Mouse (Mus musculus) cerebellum, adult 11 months (tissue): ENCODE data around the gene Skida1.
A peak's percentile ranks its signal among the peaks of the same experiment; 100 is the strongest.

Experiments
- DNase-seq: peaks from one replicate; pipeline ENCODE4 v3.0.0; 2022

Skida1 gene

DNA sequence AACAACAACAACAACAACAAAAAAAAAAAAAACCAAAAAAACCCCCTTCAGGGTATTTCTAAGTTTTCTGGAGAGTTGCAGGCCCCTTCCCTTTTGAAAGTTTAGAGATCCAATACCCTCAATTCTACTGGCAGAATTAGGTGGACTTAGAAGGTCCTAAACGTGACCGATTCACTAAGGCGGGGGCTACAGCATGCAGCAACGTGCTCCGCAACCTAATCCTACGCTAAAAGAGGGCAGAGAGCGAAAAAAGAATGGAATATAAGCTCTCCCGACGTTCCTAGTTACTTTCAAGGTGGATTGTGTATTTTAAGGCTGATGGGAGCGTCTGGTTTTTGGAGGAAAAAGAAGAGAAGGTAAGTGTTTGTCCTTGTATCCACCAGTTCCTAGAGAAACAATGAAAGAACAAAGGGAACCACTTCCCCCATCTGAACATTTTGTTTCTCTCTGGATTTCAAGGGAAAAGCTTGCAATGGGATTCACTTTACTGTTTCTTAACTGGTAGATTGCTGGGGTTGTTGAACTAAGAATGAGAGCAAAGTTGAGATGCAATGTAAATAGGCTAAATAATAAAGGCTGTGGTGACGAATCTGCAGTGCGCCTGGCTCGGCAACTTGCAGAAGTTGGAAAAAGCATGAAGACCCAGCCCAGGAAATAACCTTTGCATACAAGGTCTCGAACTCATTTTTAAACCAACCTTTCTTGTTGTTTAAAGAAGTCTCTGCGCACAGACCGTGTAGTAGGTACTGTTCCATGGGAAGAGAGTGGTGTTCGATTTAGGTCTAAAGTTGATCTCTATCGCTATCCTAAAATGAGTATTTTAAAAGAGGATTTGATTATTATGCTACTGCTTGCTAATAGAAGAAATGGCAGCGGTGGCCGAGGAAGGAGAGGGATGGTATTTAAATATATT, 6.4 kb upstream of the Skida1 start, which contains the start of gene Mllt10:
Mllt10 (plus strand) TSS at position 222 of the 913 bp plus-strand sequence.
- DNase-seq = no peak

DNA sequence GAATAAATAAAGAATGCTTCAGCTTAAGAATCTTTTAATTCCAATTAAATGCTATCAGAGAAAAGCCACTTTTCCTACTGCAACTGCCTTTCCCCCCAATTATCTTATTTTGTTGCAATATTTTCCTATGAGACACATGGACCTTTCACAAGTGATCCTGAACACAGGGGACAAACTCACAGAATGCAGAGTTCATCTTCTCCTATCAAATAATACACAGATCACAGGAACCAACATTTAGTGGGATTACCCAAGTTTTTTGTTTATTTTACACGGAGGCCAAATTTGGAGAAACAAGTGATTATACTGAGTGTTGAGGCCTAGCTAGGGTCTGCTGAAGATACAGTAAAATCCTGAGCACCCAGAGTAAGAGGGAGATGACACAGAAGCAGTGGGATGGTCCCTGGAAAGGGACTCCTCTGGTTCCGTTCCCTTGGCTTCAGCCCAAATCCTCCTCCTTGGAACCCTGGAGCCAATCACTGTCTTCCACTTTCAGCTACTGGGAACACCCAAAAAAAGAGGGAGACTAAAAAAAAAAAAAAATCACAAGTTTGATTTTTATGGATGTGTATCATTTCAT, 5.2 kb upstream of the Skida1 start:
- DNase-seq = no peak

DNA sequence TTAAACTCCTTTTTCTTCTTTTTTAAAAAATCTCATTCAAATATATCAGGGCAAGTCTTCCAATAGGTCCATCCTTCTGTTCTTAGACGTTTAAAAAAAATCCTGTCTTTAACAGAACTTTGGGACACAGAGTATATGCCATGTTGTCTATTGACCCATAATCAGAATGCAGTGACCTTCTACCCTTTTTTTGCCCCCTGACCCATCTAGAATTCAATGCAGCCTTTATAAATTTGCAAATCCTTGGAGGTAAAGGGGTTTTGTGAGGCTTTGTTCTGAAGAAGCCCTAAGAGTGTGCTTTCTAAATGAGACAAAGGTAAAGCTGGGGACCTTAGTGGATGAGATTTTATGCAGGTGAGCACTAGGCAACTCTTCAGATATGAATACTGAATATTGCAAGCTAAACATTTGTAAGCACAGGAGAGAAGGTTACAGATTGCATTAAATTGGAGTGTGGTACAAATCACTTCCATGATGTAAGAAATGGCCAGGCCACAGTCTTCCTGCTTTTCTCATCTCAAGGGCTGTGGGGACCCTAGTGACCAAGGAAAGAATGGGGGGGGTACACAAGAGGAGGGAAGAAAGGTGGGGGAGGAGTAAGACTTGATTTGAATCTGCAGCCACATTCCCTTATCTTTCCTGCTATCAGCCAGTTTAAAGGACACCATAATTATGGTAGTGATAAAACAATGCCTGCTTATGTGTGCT, 4.5 kb upstream of the Skida1 start:
- DNase-seq = no peak

DNA sequence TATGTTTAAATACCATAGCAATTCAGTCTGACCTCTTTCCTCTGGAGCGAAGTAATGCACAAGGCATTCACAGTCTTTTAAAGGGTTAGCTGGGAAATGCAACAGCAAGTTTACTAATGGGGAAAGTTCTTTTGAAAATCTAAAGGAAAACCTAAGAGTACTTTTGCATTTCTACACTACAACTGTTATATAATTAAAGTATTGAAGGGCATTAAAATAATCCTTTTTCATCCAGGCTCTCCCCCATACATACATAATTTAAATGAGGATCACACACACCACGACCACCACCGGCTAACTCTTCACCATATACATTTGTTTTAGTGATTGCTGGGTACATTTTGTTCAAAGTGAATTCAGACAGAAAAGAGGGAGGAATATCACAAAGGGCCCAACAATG, 3.7 kb upstream of the Skida1 start:
- DNase-seq = no peak

DNA sequence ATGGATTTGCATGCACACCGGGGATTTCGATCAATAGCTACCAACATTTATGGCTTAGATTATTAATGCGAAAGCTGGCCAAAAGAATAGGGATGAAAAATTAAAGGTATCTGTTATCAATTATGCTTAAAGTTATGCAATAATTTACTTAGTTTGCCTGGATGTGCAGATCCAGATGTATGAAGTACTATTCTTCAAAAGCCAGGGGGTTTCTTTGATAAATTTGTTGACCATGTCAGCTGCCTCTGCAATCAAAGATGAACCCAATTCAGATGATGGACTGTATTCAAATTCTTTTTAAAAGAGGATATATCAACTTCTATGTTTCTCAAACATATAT, 3.0 kb upstream of the Skida1 start:
- no peak for DNase-seq

DNA sequence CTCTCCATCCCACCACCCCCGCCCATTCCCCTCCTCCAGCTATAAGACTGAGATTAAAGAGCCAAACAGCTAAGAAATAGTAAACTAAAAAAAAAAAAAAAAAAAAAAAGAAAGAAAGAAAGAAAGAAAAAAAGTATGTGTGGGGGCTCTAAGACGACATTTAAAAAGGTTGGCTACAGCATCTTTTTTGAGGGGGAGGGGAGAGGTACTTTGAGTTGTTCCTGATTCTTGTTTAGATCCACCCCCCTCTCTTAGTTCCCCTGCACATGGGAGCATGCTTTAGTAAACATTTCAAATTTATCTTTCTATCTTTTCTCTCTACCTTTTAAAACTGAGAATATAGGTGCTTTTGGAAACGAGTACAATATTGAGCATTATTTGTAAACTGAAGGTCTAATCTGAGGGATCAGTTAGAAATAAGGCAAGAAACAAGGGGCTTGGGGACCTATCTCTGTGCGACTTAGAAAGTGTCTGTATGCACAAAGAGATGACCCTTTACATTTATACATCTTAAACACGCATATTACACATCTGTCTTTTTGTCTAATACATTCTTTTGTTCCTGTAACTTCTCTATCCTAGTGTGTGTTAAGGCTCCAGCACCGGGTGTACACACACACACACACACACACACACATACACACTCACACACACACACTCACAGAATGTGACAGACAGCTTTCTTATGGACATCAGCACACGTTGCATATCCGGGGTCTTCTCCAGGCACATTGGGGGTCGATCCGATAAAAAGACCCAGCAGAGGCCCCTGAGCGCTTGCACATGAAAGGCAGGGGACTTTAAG, 2.4 kb upstream of the Skida1 start:
- DNase-seq = no peak

DNA sequence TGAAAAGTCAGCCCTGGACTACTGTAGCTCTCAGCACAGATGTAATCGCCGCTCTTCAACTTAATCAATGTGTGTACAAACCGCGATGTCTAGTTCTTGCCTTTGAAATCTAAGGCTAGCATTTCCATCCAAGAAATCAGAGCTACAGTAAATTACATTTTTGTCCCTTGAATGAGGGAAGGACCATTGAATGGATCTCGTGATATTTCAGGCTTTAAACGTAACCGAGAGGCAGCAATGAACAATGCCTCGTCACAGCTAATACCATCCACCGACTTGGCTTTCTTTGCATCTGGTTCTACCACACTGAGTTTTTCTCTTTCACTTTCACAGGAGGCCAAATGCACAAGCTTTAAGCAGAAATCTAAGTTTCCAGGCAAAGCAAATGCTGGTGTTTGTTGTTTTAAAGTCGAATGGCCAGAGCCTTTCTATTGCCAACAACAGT, 1.7 kb upstream of the Skida1 start:
- no peak for DNase-seq

DNA sequence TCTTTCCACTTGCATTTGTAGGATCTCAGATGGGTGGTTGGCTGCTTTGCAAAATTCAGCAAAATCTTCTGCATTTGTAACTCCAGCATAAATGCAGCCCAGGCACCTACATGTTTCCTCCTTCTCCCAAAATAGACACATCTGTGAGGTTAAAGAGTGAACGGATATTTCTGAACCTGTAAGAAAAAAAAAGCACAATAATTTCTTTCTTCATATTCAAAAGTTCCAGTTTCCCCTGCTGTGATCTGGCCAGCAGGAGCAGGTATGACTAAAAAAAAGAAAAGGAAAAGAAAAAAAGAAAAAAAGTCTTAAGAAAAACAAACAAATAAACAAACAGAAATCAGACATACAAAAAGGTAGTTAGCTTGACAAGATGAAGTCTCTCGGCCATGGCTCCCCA, 1.2 kb upstream of the Skida1 start:
- DNase-seq = no peak

DNA sequence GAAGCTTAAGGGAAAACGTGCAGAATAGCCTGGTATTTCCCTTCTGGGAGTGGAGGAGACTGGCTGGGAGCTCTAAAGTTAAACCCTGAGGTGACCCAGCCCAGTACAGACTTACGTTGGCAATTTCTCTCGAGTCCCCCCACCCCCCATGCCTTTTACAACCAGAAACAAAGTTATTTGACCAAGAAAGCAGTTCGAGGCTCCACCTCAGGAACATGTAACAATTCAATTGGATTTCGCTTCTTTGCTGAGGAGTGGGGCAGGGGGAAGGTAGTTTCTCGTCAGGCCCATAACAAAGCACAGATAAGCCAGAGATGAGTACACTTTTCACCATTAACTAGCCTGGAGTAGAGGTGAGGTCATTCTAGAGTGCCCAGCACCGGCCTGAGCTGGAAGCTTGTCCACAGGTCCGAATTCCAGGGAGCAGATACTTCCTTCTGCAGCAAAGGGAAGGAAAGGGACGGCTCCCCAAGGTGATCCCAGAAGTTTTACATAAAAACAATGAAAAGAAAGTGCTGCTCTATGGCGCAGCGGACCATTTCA, 499 bp upstream of the Skida1 start:
- no peak for DNase-seq

DNA sequence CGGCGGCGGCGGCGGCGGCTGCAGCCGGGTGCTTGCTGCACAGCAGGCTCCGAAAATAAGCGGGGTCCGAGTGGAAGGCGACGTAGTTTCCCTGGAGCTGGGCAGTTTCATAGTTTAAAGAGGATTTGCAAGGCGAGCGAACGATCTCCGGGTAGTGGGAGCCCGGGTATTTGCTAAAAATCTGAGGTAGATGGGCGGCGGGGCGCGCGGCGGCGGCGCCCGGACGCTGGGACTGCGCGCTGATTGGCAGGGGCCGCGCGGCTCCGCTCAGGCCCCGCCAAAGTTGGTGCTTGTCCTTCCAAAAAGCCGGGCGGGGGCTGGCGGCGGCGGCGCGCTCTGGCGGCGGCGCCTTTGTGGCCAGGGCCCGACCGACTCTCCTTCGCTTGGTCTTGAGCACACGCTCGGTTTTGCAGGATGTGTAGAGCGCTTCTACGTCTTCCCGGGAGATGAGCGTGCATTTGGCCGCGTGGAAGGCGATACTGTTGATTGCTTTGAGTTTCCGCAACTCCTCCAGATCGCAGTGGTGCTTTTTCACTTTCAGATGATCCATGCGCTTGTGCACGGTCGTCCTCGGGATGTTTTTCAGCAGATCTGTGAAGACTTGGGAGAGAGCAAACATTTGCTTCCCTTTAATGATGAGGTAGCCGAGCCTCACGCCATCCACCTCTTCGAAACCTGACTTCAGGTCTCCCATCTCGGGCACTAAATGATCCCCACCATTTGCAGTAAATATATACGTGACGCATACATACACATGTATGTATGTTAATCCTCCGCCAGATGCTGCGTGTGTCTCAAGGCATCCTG, 1.0 kb downstream of the Skida1 start:
- peak; percentile 67 for DNase-seq

DNA sequence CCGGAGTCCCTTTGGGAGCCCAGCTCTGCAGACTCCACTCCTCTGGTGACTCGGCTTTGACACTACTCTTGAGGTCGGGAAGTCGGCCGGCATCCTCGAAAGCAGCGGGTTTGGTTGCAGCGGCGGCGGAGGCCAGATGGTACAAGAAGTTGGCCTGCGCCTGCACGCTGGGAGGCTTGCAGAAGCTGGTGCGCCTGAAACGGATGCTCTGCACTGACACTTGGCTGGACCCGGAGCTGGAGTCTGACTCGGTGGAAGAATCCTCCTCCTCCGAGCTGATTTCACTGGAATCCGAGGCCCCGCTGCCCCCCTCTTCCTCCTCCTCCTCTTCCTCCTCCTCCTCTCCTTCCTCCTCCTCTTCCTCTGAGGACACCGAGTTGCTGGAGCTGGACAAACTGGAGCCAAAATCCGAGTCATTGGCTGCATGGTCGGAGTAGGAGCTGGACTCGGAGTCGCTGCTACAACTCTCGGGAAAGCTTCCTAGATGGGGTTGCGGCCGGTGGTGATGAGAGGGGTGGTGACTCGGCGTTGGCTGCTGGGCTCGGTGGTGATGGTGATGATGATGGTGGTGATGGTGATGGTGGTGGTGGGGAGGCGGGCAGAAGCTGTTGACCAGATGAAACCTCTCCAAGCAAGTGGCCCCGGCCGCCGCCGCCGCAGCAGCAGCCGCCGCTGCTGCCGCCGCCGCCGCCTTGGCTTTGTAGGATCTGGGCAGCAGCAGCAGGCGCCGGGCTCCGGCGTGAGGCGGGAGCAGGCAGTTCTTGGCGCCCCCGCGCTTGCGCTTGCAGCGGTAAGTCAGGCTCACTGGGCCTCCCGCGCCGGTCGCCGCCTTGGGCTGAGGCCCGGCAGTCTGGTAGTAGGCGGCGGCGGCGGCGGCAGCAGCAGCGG, 1.8 kb downstream of the Skida1 start:
- DNase-seq = peak; percentile 57

DNA sequence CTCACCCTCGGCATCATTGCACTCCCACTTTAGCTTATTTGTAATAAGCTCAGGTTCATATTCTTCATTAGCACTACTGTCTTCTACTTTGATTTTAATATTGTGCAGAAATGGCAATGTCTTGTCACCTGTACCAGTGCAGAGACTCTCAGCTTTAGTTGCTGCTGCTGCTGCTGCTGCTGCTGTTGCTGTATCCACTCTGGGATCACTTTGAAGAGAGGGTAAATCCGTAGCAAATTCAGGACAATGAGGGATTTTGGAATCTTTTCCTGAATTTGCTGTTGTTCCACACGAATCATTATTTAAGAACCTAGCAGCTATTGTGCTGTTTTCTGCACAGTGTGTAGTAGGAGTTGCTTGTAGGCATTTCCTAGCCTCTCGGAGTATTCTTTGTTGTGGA, 2.7 kb downstream of the Skida1 start:
- no peak for DNase-seq

DNA sequence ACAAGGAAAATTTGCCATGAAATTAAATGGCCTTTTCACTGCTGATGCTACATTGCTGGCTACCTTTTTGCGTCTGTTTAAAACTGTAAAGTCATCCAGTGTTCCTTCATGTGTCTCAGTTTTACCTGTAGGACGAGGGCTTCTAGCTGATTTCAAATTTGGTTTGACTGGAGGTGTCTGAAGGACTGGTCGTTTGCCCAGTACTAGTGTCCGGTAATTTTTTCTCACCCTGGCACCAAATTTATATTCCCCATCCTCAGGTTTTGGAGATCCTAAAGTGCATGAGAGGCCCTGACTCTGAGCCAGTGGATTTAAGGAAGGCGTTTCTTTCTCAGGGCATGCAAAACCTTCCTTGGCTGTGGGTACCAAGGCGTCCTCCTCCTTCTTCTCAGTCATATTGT, 3.1 kb downstream of the Skida1 start:
- DNase-seq = no peak

DNA sequence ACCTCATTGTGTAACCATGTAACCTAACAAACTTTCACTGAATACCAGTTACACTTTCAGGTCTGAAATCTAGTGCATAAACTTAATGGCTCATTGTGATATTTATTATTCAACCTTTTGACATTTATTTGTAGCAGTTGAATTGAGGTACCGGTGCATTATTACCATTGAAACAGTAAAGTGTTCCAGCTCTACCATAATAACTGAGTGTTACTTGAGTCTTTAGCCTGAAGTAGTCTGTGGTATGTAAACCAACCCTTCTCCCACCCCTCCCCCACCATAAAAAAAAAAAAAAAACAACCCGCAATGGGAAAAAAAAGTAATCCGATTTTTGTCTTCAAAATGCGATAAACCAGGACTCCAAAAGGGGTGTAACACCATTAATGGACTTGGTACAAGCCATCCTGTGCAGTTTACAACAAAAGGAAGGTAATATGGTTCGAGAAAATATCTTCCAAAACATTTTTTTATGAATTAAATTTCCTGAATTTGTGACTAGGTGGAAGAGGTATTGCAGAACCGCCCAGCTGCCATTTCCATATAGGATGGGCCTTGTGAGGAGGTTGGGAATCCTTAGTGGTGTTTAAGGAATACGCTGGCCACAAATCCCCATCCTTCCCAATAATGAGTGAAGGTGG, 3.6 kb downstream of the Skida1 start:
- no peak for DNase-seq

DNA sequence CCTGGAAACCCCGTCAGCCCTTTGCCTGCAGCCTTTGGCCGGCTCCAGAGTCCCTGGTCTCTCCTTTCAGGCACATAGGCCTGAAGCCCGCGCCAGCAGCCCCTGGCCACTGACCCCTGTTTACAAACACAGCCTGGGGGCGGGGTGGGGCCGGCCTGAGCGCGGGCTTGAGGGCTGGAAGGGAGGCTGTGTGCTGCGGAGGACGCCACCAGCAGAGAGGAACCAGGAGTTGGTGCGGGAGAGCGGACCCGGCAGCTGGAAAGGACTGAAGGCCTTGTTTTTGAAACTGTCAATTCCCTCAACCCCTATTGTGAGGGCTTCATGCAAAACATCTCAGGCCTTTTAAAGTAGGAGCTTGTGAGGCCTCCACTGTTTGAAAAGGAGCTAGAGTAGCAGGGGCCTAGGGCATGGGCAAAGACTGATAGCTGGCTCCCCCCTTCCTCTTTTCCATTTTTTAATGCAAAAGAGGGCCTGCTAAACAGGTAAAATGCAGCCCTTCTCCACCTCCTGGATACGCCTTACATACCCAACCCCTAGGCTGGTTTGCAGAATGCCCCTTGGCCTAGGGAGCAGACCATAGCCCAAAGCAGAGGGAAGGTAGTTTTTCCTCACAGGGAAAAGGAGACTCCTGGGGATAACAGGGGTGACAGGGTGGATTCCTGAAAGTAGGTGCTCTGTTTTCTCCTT, 7.5 kb downstream of the Skida1 start:
- no peak for DNase-seq

DNA sequence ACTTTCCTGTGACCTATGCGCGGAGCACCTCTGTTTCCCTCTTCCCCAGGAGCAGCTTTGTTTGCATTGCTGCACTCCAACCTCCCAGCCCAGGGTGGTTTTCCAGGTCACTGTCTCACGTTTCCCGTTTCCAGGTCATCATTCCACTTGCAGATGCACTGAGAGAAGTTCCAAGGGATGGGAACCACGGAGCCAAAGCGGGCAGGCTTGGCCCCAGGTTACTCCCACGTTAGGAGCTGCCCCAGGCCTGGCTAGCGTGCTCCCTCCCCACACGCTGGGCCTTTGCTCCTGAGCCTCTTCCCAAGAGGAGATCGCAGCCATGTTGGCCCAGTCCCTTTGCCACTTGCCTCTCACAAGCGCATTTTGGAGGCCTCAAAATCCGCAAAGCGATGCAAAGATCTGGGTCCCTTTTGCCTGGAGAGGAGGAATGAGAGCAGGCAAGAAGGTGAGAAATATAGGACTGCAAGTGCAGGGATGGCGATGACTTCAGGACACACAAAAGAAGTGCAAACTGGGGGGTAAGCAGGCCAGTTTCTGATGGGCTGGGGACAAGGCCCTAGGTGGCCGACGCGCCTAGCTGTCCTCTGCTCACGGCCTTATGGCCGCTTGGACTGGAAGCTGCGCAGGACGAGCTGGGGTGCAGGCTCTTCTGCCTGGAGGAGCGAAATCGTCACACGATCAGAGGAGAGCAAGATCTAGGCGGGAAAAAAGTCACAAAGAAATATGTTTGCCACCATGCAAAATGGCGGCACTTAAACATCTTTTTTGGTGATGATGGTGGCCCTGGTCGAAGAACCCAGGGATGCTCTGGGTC, 8.3 kb downstream of the Skida1 start:
- DNase-seq = no peak

DNA sequence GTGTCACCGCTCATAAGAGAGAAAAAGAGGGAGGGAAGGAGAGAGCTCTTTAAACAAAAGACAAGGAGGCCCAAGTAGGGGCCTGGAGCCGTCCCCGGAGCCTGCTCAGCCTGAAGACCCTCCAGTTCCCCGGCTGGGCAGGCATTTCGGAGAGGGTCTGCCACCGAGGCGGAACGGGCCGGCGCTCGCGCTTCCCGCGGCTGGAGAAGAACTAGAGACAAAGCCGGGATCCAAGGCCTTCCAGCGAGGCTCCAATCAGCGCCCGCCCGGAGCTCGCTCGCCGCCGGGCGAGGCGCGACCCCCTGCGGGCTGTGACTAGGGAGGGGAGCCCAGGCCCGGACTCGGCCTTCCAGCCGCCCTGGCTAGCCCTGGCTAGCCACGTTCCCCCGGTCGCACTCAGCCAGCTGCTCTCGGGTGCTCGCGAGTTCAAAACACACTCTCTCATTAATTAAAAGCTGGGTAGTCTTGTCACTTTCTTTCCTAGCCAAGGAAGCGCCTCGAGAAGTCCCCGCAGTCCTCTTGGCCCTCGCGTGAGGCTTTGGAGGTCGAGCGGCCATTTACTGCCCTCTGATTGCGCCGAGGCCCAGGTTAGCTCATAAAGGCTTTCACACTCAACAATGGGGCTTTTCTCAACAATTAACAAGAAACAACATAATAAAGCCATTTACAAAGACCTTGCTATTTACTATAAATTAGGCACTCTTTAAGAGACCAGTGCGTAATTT, 9.1 kb downstream of the Skida1 start:
- DNase-seq = no peak

DNA sequence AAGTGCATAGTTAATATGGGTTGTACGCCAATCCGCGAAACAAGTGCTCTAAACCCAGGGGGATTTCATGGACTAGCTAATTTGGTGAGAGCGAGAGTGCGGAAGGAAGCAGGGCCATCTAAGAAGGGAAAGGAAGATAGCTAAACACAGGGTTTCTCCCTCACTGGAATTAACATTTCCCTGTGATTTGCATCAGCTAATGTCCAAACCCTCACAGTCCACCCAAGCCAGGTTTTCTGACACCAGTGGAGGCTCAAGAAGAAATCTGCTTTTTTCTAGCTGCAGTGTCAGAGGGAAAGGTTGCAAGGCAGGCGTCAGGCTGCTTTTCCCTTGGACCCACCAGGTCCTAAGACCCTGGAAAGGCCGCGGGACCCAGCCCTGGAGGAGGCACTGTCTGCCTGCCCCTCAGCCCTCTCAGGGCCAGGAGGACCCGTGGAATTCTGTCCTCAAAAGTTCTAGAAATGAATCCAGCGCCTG, 9.9 kb downstream of the Skida1 start:
- no peak for DNase-seq
